Mouse (Mus musculus): Measurements from ENCODE around the gene Dcaf4. TPM values are rescaled to one million over a fixed set of nuclear protein-coding genes. Genes with fewer than 3 reads are reported as not detected.
A peak's percentile ranks its signal among the peaks of the same experiment; 100 is the strongest.

Dcaf4 gene
- total RNA-seq, 2 experiments from 2014 or later: 25.8 to 28.9 TPM

DNA sequence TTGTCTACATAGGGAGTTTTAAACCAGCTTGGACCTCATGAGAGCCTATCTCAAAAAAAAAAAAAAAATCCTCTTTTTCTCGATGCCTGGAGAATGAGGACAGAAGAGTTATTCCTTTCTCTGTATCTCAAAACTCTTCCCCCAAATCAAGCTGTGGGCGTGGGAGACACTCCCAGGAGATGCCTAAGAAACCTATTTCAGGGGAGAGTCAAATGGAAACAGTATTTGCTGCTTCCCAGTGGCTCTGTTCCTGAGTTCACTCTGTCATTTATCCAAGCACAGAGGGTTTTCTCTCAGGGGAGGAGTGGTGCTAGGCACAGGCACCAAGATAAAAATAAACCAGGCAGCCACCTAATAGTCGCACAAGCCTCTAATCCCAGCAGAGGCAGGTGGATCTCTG lies 27.5 kb upstream of the Dcaf4 start:
- intact Hi-C loops (cut with DNase I): no loop called here
- no peak for DNase-seq (ENCODE audit: low spot score in 2 of 2)

DNA sequence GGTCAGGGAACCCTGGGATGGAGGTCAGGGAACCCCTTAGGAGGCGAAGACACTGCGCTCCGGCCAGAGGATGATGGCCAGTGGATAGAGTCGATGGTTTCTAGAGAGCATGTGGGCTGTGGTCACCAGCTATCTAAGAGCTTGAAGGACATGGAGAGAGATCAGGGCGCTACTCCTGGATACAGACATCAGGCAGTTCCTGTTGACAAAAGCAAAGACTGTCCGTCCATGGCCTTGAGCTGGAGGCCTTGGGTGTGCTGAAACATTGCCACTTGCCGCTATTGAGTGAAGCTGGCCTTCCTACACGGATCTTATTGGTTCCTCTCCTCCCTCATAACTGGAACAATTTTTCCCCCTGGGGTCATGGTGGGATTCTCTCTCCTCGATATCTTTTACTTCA lies 26.1 kb upstream of the Dcaf4 start:
- intact Hi-C loops (cut with DNase I): no loop called here
- DNase-seq (ENCODE audit: low spot score in 2 of 2): no peak

DNA sequence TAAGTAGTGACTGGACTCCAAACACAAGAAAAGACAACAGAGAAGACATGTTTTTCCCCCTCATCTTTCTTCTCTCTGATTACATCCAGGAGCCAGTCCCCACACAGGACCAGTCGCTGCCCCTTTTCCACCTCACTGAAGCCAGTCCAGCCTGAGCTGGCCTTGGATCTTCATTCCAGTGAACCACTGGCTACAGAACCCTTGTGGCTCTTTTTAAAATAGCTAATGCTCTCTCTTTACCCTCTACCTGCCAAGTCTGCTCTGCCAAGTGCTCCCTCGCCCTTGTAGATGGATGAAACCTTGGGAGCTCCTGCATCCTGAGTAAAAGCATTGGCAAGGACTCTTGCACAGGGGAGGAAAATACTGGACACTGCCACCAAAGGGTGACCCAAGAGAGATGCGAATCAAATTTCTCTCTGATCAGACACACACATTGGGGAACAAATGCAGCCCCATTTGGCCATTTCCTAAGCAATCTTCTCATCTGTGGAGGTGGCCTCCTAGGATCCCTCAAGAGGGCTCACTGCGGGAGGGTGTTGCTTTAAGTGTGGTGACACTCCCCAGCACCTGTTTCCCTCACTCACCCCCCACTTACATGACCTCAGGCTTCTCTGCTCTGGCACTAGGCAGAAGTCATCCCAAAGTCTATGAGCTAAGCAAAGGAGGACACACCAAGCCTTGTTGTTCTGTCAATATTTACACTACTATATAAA lies 24.9 kb upstream of the Dcaf4 start:
- no peak for DNase-seq (ENCODE audit: low spot score in 2 of 2)
- intact Hi-C loops (cut with DNase I): no loop called here

DNA sequence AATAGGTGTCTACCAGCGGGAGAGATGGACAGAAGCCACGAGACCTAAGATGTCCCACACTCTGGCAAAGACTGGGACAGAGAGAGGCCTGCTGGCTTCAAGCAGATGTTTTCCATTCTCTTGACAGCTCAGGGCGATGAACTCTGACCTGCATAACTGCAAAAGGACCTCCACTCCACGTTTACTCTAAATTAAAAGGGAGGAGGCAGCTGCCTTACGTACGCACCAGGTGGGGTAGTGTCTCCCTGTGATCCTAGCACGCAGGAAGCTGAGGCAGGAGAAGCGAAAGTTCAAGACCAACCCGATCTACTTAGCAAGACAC lies 24.3 kb upstream of the Dcaf4 start:
- DNase-seq (ENCODE audit: low spot score in 2 of 2): no peak
- intact Hi-C loops (cut with DNase I): no loop called here

DNA sequence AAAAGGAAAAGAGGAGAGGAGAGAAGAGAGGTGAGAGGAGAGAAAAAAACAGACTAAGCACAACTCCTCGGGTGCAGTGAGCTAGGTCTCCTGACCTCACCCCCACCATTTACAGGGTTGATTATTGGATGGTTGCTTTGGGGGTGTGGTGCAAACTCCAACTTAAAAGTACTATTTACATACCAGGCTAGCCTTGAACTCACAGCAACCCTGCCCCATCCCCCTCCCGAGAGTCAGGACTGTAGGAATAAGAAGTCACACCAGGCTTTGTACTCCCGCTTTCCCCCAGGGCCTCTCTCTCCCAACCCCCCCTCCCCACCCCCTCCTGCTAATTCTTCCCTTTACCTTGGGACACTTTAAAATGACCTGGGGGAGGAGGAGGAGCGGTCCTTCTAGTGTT lies 23.9 kb upstream of the Dcaf4 start:
- intact Hi-C loops (cut with DNase I): no loop called here

DNA sequence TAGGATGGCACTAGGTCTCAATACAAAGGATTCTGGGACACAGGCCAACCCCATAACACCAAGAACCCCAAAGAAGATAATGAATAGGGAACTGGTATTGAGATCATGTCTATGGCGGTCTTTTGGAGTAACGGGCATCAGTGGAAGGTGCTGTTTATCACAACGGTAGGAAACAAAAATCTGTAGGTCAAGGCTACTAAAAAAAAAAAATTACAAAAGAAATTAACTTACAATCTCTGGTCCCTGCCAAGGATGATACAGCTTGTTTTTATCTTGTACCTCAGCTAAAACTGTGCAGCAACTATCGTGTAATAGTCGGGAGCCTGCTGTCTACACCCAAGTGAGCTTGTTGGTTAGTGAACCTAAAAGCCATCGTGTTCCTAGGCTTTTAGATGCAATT lies 23.5 kb upstream of the Dcaf4 start:
- DNase-seq (ENCODE audit: low spot score in 2 of 2): no peak
- intact Hi-C loops (cut with DNase I): no loop called here

More for the DNA sequence above, 23.9 kb upstream of the Dcaf4 start:
- DNase-seq (ENCODE audit: low spot score in 2 of 2): no peak

DNA sequence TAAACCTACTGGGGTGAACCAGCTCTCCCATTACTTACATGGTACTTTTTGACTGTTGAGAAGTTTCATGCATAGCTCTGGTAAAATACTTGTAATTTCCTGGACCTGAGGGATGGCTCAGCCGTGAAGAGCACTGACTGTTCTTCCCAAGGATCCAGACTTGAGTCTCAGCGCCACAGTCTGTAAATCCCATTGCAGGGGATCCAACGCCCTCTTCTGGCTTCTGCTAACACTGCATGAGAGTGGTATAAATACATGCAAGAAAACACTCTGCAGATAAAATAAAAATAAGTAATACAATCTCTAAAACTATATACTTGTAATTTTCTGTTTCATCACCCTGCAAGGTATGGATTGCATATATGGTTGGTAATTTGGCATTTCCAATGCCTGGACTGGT lies 22.3 kb upstream of the Dcaf4 start:
- intact Hi-C loops (cut with DNase I): no loop called here
- DNase-seq (ENCODE audit: low spot score in 2 of 2): no peak

DNA sequence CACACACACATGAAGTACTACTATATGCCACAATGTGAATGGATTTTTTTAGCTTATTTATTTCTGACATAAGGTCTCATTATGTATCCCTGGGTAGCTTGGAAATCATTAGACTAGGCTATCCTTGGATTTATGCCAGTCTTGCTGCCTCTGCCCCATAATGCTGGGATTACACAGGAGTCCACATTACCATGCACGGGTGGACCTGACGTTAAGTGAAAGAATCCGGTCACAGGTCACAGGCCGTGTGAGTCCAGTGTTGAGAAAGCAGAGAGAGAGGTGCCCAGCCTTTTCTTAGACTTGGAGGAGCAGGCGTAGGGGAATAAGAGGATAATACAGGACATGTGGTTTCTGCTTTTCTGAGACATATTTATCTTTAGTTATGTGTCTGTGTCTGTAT lies 21.0 kb upstream of the Dcaf4 start:
- intact Hi-C loops (cut with DNase I): no loop called here
- no peak for DNase-seq (ENCODE audit: low spot score in 2 of 2)

DNA sequence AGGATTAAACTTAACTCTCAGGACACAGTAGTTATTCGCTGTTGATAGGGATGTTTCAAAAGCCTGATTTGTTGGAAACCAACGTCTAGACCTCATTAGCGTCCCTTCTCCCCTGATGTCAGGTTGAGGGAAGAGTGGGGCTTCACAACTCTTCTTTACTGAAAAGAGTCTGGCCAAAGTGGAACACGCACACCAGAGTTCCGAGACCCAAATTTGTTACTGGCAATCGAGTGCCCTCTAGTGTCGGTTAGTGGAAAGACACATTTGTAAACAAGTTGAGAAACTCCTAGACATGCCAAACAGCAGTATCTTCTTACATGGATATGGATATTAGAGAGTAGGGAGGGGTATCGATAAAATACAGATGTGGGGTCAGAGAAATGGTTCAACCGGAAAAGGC lies 18.1 kb upstream of the Dcaf4 start:
- intact Hi-C loops (cut with DNase I): loop anchor here (1.0 kb wide), 1 partner anchor 388 kb away; no protein-coding TSS in a partner anchor
- DNase-seq (ENCODE audit: low spot score in 2 of 2): peak; percentile 82

DNA sequence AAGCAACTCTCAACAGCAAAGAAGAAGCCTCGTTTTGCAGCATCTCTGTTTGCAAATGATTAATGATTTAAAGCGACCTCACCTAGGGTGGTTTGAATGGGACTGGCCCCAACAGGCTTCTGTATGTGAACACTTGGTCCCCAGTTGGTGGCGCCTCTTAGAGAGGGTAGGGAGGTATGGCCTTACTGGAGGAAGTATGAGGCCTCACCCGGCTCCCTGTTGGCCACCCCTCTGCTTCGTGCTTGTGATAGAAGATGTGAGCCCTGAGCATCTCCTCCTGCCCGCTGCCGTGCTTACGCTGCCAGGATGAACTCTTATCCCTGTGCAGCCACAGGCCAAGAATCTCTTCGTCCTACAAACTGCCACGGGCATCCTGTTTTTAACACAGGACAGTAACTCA lies 13.7 kb upstream of the Dcaf4 start:
- intact Hi-C loops (cut with DNase I): no loop called here

DNA sequence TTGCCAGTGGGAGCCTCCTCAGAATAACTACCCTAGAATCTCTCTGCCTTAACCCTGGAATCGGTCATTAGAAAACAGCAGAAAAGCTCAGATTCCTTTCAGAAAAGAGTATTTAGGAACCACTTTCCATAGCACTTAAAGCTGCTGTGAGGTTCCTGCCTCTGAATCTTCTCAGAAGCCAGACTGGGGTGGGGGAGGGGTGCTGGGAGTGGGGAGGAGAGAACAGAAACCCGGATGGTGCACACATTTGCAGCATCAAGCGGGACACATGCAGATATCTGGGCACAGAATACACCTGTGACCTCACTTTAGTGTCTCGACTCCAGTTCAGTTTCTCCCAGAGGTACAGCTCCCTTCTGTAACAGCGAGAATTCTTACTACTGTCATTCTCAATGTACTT lies 9.7 kb upstream of the Dcaf4 start:
- no peak for DNase-seq (ENCODE audit: low spot score in 2 of 2)
- intact Hi-C loops (cut with DNase I): no loop called here

More for the DNA sequence above, 13.7 kb upstream of the Dcaf4 start:
- DNase-seq (ENCODE audit: low spot score in 2 of 2): no peak

DNA sequence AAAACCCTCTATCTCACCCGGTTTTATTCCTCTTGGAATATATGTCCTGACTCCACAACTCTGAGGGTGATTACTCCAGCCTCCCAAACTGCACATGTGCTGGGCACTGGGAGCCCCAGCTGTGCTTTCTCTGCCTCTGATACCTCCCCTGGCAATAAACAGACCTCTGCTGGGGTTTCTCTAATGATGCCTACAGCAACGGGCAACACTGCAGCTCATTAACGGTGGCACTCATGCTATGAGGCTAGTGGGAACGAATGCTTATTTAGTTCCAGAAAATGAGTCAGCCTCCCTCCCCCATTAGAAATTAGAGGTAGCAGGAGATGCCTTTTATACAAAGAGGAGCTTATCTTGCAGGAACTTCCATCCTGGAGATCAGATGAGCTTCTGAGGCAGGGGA lies 7.5 kb upstream of the Dcaf4 start:
- DNase-seq (ENCODE audit: low spot score in 2 of 2): no peak
- intact Hi-C loops (cut with DNase I): no loop called here

DNA sequence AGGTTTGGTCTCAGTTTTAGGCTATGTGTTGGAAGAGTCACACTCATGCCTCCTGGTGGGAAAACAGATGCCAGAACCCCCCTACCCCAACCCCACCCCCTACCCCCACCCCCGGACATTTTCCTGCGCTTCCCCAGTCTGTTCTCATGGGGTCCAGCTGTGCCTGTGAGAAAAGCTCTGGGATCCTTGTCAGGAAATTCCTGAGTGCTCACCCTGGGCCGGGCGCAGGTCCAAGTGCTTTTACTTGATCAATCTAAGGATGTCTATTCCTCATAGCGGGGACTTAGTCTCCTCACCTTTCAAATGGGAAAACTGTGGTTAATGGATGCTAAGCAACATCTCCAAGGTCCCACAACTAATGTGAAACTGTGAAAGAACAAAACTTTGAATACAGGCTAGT lies 7.1 kb upstream of the Dcaf4 start:
- no peak for DNase-seq (ENCODE audit: low spot score in 2 of 2)
- intact Hi-C loops (cut with DNase I): no loop called here

DNA sequence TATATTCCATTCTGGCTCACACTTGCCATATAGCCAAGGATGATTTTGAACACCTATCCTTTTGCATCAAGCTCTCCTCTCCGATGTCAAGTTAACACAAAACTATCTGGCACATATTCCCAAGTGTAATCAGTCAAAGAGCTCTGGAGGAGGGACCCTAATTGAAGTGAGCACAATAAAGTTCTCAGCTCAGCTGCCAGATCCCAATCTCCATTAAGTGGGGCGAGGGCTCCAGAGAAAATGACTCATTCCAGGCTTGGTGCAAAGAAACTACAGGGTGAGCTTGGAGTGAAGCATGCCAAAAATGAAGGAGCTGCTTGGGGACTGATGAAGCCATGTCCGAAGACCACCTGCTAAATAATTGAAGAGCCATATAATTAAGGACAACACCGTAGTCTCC lies 6.0 kb upstream of the Dcaf4 start:
- no peak for DNase-seq (ENCODE audit: low spot score in 2 of 2)
- intact Hi-C loops (cut with DNase I): no loop called here

DNA sequence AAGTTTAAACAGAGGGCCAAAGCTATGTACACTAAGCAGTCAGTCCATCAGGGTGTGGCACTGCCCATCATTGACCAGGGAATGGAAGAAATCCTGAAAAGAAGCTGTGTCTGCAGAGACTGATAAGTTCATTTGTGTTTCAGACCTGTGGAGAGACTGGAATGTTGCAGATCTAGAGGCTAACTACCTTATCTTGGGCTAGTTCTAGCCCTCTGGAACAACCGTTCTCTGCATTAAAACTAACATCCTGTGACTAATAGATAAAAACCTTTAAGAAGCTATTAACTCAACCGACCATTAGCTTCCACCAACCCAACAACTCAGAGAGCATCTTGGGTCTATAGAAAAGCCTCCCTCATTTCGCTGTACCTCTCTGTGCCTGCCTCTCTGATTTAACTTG lies 2.7 kb upstream of the Dcaf4 start:
- DNase-seq (ENCODE audit: low spot score in 2 of 2): no peak

DNA sequence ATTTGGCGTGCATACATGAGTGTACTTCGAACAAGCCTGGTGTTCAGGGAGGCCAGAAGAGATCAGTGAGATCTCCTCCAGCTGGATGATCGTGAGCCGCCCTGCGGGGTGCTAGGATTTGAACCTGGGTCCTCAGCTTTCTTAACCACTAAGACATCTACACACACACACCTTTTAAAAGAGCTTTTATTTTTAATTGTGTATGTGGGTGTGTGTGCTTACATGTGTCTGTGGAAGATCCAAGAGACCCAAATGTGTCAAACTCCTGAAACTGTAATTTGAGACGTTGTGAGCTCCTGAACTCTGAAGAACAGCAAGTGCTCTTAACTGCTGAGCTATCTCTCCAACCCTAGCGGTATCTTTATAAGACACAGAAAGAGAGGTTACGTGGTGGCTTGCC lies 817 bp downstream of the Dcaf4 start:
- DNase-seq (ENCODE audit: low spot score in 2 of 2): no peak
- intact Hi-C loops (cut with DNase I): no loop called here

More for the DNA sequence above, 2.7 kb upstream of the Dcaf4 start:
- intact Hi-C loops (cut with DNase I): no loop called here

DNA sequence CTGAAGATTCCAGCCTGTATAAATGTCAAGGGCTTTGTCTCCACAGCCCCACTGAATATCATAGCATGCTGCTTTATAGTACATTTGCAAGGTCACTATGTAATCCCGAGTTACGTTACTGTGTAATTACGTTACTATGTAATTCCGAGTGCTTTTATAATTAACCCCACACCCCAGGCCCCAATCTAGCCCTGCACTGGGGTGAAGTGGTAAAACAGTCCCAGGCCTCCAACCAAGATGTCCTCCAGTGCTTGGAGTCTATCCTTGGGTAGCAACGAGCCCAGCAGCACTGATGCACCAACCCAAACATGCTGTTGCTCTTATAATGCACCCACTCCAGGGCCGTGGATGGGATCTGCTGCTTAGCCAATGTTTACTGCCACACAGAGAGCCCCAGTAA lies 2.8 kb downstream of the Dcaf4 start:
- no peak for DNase-seq (ENCODE audit: low spot score in 2 of 2)
- intact Hi-C loops (cut with DNase I): no loop called here

DNA sequence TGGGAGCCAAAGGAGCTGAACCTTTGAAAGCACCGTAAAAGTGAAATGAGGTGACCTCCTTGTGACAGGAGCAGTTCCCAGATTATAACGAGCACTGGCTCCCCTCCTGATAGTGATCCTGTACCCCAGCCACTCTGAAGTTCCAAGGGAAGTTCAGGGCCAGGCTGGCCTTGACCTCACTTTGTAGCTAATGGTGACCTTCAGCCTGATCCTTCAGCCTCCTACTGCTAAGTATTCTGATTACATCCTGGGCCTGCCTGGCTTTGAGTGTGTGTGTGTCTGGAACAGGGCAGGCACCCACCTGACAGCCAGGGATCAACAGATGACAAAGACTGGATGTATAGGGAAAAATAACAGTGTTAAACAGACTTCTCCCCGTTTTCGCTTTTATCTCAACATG lies 3.6 kb downstream of the Dcaf4 start:
- intact Hi-C loops (cut with DNase I): no loop called here
- DNase-seq (ENCODE audit: low spot score in 2 of 2): no peak

DNA sequence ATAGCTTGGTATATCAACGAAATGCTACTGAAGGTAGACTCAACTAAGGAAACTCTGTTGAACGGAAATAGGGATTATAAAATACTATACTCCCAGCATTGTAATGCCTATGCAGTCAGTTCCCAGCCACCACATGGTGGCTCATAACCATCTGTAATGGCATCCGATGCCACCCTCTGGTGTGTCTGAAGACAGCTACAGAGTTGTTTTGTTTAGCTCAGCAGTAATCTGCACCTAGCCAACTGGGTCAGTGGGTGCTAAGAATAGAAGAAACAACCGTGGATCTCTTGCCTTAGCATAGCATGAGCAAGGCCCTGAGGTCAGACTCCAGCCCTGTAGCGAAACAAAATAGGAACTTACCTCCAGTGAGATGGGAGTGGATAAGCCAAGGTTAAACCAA lies 4.1 kb downstream of the Dcaf4 start:
- intact Hi-C loops (cut with DNase I): no loop called here
- no peak for DNase-seq (ENCODE audit: low spot score in 2 of 2)

DNA sequence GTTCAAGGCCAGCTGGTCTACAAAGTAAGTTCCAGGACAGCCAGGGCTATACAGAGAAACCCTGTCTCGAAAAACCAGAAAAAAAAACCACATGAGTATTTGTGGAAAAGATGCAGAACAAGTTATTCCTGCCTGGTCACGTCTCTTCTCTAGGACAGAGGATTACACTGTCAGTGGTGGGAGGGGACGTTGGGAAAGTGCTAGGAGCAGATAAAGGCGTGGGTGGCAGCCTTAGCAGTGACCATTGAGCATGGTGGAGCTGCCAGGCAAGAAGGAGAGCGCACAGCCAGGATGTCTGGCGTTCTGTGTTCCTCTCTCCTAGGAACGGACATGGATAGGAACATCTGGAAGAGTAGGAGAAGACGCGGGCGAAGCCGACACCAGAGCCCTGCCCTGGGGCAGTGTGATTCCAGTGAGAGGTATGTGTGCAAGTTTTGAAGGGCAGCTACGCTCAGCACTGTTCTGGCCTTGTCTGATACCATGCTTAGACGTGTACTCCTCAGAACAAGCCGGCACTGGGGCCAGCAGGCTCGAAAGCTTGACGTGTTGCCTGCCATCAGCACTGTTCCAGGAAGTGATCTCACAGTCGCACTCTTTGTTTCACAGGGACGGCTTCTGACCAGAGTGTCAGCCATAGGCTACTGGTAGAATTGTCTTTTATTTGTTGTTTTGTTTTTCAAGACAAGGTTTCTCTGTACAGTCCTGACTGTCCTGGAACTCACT lies 5.7 kb downstream of the Dcaf4 start:
- intact Hi-C loops (cut with DNase I): no loop called here
- peak; percentile 37 to 66 for DNase-seq (ENCODE audit: low spot score in 2 of 2)

DNA sequence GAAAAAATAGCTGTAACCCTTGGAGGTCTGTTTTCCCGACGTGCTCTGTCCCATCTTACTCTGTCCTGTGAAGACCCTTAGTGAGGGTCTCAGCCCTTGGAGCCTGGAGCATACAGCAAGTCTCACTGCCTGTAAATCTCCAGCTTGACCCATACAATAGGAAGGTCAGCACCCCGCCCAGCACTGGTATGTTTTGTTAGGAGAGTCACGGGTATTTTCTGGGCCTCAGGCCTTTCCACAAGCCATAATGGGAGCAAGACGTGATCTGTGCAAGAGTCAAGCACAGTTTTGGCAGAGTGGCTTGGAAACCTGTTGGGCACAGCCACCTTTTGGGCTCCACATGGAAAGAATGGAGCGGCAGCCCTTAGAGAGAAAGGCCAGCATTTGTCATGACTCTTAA lies 7.5 kb downstream of the Dcaf4 start:
- intact Hi-C loops (cut with DNase I): no loop called here
- no peak for DNase-seq (ENCODE audit: low spot score in 2 of 2)

DNA sequence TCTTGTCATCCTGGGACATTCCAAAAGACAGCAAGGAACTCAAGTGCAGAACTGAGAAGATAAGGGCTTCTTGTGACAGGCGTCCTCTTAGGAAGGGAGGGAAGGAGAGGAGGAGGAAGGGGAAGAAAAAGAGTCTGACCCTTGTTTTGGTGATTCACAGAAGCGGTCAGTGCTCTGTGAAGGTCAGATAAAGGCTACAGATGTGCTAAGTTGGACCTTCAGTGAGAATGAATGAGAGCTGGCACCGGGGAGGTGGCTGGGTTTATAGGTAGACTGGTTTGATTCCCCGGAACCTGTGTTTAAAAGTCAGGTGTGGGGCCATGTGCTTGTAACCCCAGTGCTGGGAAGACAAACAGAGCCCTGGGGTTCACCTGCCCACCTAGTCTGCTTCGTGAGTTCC lies 8.4 kb downstream of the Dcaf4 start:
- intact Hi-C loops (cut with DNase I): no loop called here
- no peak for DNase-seq (ENCODE audit: low spot score in 2 of 2)
